Mouse (Mus musculus) erythroblast, embryonic 14.5 days (primary cell): ENCODE data around the gene Dlst.

Source experiments
- GATA1 ChIP-seq: IDR thresholded peaks from 2 replicates; pipeline ENCODE4 v1.6.1; 2012; ENCODE audit warnings: low read length, inconsistent platforms, mixed read lengths
- TAL1 ChIP-seq: IDR thresholded peaks from 3 replicates; pipeline ENCODE4 v1.6.1; 2012; ENCODE audit warnings: low read length, inconsistent platforms, mixed read lengths

- no peak for TF ChIP-seq GATA1
- TF ChIP-seq TAL1: no peak
Measured at GRCm38 (mm10) chr12:85104789-85105188, 5.8 kb upstream of the Dlst start.
